Mouse (Mus musculus) erythroblast, embryonic 14.5 days (primary cell): ENCODE results near the gene Capn5.

Source experiments
- GATA1 ChIP-seq: IDR thresholded peaks from 2 replicates; pipeline ENCODE4 v1.6.1; 2012; ENCODE audit warnings: low read length, inconsistent platforms, mixed read lengths
- TAL1 ChIP-seq: IDR thresholded peaks from 3 replicates; pipeline ENCODE4 v1.6.1; 2012; ENCODE audit warnings: low read length, inconsistent platforms, mixed read lengths

- TF ChIP-seq GATA1 (no peak), TAL1 (no peak)
Measured at GRCm38 (mm10) chr7:98202946-98203345, 24.9 kb upstream of the Capn5 start.
